Mouse (Mus musculus): ENCODE results near the gene P2ry6.

- no peak for TF ChIP-seq POLR2A (IDR thresholded peaks at IDR 0.05; ENCODE audit: insufficient read depth, low read length)
- no peak for TF ChIP-seq CTCF (IDR thresholded peaks at IDR 0.05; ENCODE audit: low read depth, low read length)
Measured at GRCm38 (mm10) chr7:101017021-101017461, 42.6 kb upstream of the P2ry6 start.
